Mouse (Mus musculus) kidney, adult 11 months (tissue): ENCODE data around the gene 4933411K16Rik.

Experiments
- DNase-seq: peaks from one replicate; pipeline ENCODE4 v3.0.0; 2022

Gene 4933411K16Rik

GRCm38 (mm10) chr19:42035456-42036248 lies 16.4 kb upstream of the 4933411K16Rik start, which contains the start of gene Ankrd2:
Ankrd2 (plus strand) TSS chr19:42036000.
- DNase-seq = peak; percentile 95

DNA sequence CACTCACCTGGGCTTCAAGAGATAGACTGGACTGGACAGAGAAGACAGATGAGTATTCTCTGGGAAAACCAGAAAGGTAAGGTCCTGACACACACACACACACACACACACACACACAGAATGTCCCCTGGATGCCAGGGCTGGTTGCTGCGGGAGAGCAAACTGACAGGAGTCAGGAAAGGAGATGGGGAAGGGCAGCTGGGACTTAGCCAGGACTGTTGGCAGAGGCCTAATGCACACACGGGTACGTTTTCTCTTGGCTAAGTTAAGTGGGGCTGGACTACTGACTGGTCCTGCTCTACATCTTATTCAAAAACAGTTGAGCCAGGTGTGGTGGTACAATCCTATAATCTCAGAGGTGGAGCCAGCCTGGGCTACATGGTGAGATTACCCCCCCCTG lies 15.7 kb upstream of the 4933411K16Rik start:
- no peak for DNase-seq

GRCm38 (mm10) chr19:42037167-42037702 lies 14.8 kb upstream of the 4933411K16Rik start:
- DNase-seq = no peak

DNA sequence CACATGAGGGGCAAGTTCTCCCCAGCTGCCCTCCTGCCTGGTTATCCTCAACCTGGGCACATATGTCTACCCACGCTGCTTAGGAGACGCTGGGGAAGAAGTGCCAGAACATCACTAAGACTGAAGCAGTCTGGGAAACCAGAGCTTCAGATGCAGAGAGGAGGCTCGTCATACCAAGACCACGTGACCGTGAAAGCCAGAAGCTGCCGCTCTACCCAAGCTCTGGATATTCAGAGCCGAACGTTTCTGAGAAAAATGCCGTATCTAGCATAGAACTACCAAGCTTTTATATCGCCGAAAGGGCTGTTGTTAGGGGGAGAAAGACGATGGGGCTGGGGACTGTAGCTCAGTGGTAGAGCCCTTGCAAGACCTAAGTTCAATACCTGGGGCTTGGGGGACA lies 13.7 kb upstream of the 4933411K16Rik start:
- no peak for DNase-seq

DNA sequence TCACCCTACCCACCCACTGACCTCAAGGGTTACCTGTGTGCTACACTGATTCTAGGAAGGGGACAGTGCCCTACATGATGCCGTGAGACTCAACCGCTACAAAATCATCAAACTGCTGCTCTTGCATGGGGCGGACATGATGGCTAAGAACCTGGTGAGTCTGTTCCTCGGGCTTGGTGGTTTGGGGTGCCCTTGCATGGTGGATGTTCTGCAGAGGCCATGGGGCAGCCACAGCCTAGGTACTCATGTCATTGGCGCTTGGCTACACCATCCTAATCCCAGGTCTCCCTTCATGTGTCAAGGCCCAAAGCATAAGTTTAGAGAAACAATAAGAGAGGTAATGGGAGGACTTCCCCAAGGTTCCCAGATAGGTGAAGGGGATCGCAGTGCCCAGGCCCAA lies 8.1 kb upstream of the 4933411K16Rik start:
- DNase-seq = no peak

GRCm38 (mm10) chr19:42045269-42046102 lies 6.6 kb upstream of the 4933411K16Rik start, which contains the start of gene Hoga1:
Hoga1 (plus strand) TSS chr19:42045610.
- peak; percentile 92 for DNase-seq

GRCm38 (mm10) chr19:42050251-42050650 lies 1.8 kb upstream of the 4933411K16Rik start:
- DNase-seq = no peak

- no peak for DNase-seq
These were observed 697 bp upstream of the 4933411K16Rik start for GRCm38 (mm10) chr19:42051351-42051750.

- peak; percentile 92 for DNase-seq
These were observed 2.2 kb downstream of the 4933411K16Rik start for GRCm38 (mm10) chr19:42054255-42054654.

DNA sequence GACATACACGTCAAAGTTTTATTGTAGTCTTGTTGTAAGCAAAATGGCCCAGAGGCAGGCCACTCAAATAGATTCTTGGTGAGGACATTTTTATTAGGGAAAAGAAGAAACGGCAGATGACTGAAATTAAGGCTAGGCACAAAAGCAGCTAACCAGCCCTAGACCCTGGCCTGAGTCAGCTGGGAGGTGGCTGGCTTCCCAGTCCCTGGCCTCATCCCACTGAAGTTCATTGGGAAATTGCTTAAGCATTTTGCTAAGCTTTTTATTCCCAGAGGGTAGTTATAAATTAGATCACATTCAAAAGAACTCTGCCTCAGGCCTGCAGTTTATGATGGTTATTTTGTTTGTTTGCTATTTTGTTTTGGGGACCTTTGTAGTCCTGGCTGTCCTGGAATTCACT lies 3.8 kb downstream of the 4933411K16Rik start:
- DNase-seq = no peak

DNA sequence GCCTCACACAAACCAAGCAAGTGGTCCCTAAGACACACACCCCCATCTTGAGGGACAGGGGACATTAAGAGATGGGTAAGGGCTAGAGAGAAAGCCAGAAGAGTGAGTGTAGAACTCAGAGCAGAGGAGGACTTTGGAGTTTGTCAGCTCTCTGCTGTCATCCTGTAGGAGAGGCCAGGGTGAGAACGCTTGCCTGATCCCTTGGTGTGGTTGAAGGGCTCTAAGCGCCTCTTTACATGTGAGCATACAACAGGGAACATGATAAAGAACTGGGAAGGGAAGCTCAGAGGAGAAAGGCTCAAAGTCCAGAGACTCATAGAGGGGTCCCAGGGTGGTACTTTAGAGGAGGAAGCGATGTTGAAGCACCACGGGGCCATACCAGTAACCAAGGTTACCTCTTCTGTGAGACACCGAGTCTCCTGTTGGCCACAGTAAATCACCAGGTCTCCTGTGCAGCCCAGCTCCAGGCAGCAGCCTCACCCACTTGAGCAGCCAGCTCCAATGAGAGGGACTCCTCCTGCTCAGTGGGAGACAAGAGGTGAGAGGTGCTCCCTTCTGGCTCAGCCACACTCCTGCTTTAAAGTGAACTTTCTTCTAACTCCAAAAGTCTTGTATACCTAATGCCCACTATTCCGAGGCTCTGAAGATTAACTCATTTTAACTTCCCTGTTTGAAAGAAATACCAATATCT lies 4.8 kb downstream of the 4933411K16Rik start:
- DNase-seq = no peak

- DNase-seq = no peak
These were observed 6.4 kb downstream of the 4933411K16Rik start for GRCm38 (mm10) chr19:42058426-42058825.

DNA sequence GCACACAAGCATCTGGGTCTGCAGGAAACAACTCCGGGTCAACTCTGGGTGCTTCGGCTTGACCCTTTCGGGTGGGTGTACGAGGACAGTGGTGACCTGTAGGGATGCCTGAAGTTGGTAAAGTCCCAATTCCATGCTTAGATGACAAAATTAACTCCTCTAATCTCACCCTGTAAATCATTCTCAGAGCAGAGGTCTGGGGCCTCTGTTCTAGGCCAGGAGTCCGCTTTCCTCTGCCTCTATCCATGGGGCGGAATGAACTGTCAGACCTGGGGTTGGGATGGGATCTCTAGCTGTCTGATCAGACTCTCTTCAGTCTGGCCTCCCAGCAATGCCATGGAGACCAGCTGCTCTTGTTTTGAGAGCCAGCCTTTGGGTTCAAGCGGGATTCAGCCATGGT lies 9.4 kb downstream of the 4933411K16Rik start:
- peak; percentile 75 for DNase-seq

- no peak for DNase-seq
These were observed 16.6 kb downstream of the 4933411K16Rik start for GRCm38 (mm10) chr19:42068441-42069240.

- DNase-seq = peak; percentile 44
These were observed 17.1 kb downstream of the 4933411K16Rik start for GRCm38 (mm10) chr19:42069241-42069525.

- DNase-seq = no peak
These were observed 19.2 kb downstream of the 4933411K16Rik start for GRCm38 (mm10) chr19:42071221-42071620.

GRCm38 (mm10) chr19:42071886-42072608 lies 20.0 kb downstream of the 4933411K16Rik start:
- DNase-seq = peak; percentile 85

- DNase-seq = peak; percentile 81
These were observed 20.8 kb downstream of the 4933411K16Rik start for GRCm38 (mm10) chr19:42072802-42073201.

DNA sequence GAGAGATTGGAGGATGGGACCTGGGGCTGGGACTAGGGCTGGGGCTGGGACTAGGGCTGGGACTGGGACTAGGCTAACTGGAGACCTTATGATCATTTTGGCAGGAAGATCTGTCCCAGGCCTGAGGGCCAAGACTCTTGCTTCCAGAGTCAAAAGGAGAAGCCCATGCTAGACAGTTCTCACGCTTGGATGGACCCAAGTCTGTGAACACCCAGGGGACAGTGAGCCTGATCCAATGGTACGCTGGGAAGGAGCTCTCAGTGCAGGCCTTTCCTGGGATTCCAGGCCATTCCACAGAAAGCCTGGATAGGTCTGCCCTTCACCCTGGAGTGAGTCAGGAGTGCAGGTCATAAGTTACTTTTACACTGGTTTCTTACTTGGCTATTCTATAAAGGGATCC lies 23.0 kb downstream of the 4933411K16Rik start:
- no peak for DNase-seq

DNA sequence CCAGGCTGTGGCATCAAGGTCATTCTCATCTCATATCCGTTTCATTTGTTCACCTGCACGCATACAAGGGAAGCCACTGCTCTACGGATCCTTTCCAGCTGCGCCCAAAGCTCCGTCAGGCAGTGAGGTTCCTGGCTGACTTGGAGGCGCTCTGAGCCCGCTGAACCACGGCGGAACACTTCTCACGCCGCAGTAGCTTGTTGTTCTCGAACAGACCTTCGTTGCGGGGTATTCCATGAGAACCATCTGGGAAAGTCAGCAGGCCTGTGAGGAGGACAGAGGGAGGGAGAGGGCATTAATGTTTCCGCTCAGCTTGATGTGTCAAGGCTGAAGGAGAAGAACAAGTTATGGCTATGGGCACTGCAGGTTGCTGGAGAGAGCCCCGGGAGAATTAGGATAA lies 23.9 kb downstream of the 4933411K16Rik start:
- no peak for DNase-seq

GRCm38 (mm10) chr19:42078566-42078965 lies 26.5 kb downstream of the 4933411K16Rik start:
- DNase-seq = no peak

GRCm38 (mm10) chr19:42079006-42079405 lies 27.0 kb downstream of the 4933411K16Rik start:
- no peak for DNase-seq
